Mouse (Mus musculus): ENCODE measurements around the gene Grem2. TPM values are rescaled to one million over a fixed set of nuclear protein-coding genes. Genes with fewer than 3 reads are reported as not detected.

Grem2 gene
- polyA plus RNA-seq, 1 experiment from 2014 or later = 0.14 TPM

DNA sequence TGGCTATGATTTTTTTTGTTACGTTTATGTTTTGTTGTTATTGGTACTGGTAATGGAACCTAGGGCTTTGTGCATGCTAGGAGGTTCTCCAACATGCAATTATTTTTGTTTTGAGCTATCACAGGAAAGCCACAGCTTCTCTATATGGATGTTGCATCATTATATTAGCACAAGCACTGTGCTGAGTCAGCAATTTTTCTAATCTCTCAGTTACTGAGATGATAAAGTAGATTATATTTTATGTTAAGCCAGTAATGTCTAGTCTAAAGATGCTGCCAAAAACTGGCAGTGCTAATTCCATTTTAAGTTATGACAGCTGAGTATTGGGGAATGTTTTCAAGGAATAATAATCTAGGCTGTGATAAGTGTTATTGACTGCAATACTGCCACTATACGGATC, 133.0 kb downstream of the Grem2 start:
- no peak for DNase-seq (ENCODE audit: low spot score)
